Mouse (Mus musculus): ENCODE measurements around the gene Ndufa7.
"Not testable (repeated sequence)": the region's sequence is repeated elsewhere in the genome, so short reads cannot be mapped to it uniquely, and the experiment has no call there.

Gene Ndufa7

GRCm38 (mm10) chr17:33810334-33811141 is 13.8 kb upstream of the Ndufa7 start, which contains the start of gene Kank3:
Gene Kank3, plus strand, starts transcription at chr17:33810519.
- peak; percentile 93 for DNase-seq (ENCODE audit: extremely low spot score, low read depth, low spot score)

GRCm38 (mm10) chr17:33811142-33811516 is 13.2 kb upstream of the Ndufa7 start:
- no peak for DNase-seq (ENCODE audit: extremely low spot score, low read depth, low spot score)

GRCm38 (mm10) chr17:33812475-33812874 is 11.9 kb upstream of the Ndufa7 start:
- DNase-seq (ENCODE audit: extremely low spot score, low read depth, low spot score), result no peak

- DNase-seq (ENCODE audit: extremely low spot score, low read depth, low spot score), result no peak
Measured at GRCm38 (mm10) chr17:33812990-33813389, 11.4 kb upstream of the Ndufa7 start.

GRCm38 (mm10) chr17:33815399-33815798 is 9.0 kb upstream of the Ndufa7 start:
- no peak for DNase-seq (ENCODE audit: extremely low spot score, low read depth, low spot score)

- no peak for DNase-seq (ENCODE audit: extremely low spot score, low read depth, low spot score)
Measured at GRCm38 (mm10) chr17:33816612-33817011, 7.8 kb upstream of the Ndufa7 start.

- DNase-seq (ENCODE audit: extremely low spot score, low read depth, low spot score), result peak; percentile 79
Measured at GRCm38 (mm10) chr17:33817184-33817968, 7.0 kb upstream of the Ndufa7 start.

- no peak for DNase-seq (ENCODE audit: extremely low spot score, low read depth, low spot score)
Measured at GRCm38 (mm10) chr17:33817969-33818643, 6.3 kb upstream of the Ndufa7 start.

GRCm38 (mm10) chr17:33822436-33822959 is 1.9 kb upstream of the Ndufa7 start:
- no peak for DNase-seq (ENCODE audit: extremely low spot score, low read depth, low spot score)

- DNase-seq (ENCODE audit: extremely low spot score, low read depth, low spot score), result not testable (repeated sequence)
Measured at GRCm38 (mm10) chr17:33823171-33823570, 1.2 kb upstream of the Ndufa7 start.

- DNase-seq (ENCODE audit: extremely low spot score, low read depth, low spot score), result not testable (repeated sequence)
Measured at GRCm38 (mm10) chr17:33824997-33825330, 592 bp downstream of the Ndufa7 start.

- no peak for DNase-seq (ENCODE audit: extremely low spot score, low read depth, low spot score)
Measured at GRCm38 (mm10) chr17:33825462-33825861, 1.1 kb downstream of the Ndufa7 start.

- no peak for DNase-seq (ENCODE audit: extremely low spot score, low read depth, low spot score)
Measured at GRCm38 (mm10) chr17:33826850-33827249, 2.5 kb downstream of the Ndufa7 start.

GRCm38 (mm10) chr17:33828892-33829291 is 4.5 kb downstream of the Ndufa7 start:
- no peak for DNase-seq (ENCODE audit: extremely low spot score, low read depth, low spot score)

- DNase-seq (ENCODE audit: extremely low spot score, low read depth, low spot score), result no peak
Measured at GRCm38 (mm10) chr17:33829561-33829960, 5.2 kb downstream of the Ndufa7 start.

GRCm38 (mm10) chr17:33842966-33843795 is 18.8 kb downstream of the Ndufa7 start, which contains the start of gene Cd320:
Gene Cd320, plus strand, starts transcription at chr17:33843091.
- DNase-seq (ENCODE audit: extremely low spot score, low read depth, low spot score), result peak; percentile 90

- no peak for DNase-seq (ENCODE audit: extremely low spot score, low read depth, low spot score)
Measured at GRCm38 (mm10) chr17:33844196-33844595, 19.8 kb downstream of the Ndufa7 start.

- DNase-seq (ENCODE audit: extremely low spot score, low read depth, low spot score), result no peak
Measured at GRCm38 (mm10) chr17:33848139-33848538, 23.8 kb downstream of the Ndufa7 start.

- no peak for DNase-seq (ENCODE audit: extremely low spot score, low read depth, low spot score)
Measured at GRCm38 (mm10) chr17:33851331-33851730, 27.0 kb downstream of the Ndufa7 start.

- no peak for DNase-seq (ENCODE audit: extremely low spot score, low read depth, low spot score)
Measured at GRCm38 (mm10) chr17:33857816-33858215, 33.4 kb downstream of the Ndufa7 start.
